Mouse (Mus musculus): Measurements from ENCODE around the gene 1700028J19Rik.
"Not testable (repeated sequence)": the region's sequence is repeated elsewhere in the genome, so short reads cannot be mapped to it uniquely, and the experiment has no call there.

DNA sequence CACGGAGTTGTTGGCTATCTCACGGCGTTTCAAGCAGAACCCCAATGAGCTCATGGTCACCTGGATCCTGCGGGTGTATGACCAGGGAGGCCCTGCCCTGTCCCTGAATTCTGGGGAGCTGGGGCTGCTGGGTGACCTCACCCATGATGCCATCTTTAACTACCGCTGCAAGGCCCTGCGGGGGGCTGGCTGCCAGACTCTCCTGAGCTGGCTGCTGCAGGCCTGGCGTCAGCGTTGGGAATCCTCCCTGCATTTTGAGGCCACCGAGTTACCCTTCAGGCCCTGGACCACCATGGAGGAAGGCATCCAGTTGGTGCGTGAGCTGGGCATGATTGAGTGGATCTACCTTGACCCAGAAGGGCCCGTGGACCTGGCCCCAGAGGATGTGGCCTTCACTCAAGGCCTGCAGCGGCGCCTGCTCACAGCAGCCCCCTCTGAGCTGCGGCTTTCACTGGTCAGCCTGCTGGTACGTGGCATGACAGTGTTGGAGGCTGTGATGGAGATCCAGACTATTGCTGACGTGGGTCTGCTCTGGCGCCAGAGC, 4.3 kb upstream of the 1700028J19Rik start:
- not testable (repeated sequence) for TF ChIP-seq EP300 (optimal IDR thresholded peaks at IDR 0.05); CTCF (IDR thresholded peaks at IDR 0.05; ENCODE audit: low read depth)

Measured in stomach, postnatal 0 days (tissue).